Mouse (Mus musculus) E14TG2a.4 (cell line): ENCODE measurements around the gene Vamp5.
A peak's percentile ranks its signal among the peaks of the same experiment; 100 is the strongest.

Source experiments
- H3K27me3 ChIP-seq: 2 replicates; pipeline ENCODE4 v1.6.1; 2014; ENCODE audit warnings: low read length, control low read depth; ENCODE audit not compliant: insufficient read depth
- H3K36me3 ChIP-seq: 2 replicates; pipeline ENCODE4 v1.6.1; 2014; ENCODE audit warnings: low read length, control low read depth; ENCODE audit not compliant: insufficient read depth
- H3K4me1 ChIP-seq: replicated peaks from 2 replicates; pipeline ENCODE4 v1.6.1; 2014; ENCODE audit warnings: low read depth, low read length, control low read depth
- H3K4me3 ChIP-seq: replicated peaks from 2 replicates; pipeline ENCODE4 v1.5.1; 2014; ENCODE audit warnings: mild to moderate bottlenecking, low read length
- H3K9me3 ChIP-seq: 2 replicates; pipeline ENCODE4 v1.6.1; 2014; ENCODE audit warnings: low read length, control low read depth
- CTCF ChIP-seq: conservative IDR thresholded peaks from 2 replicates; pipeline ENCODE4 v1.5.1; 2014; ENCODE audit warnings: low read length
- NANOG ChIP-seq: IDR thresholded peaks from 2 replicates; pipeline ENCODE4 v1.6.1; 2014; ENCODE audit warnings: borderline replicate concordance, low read length, mixed read lengths
- POU5F1 ChIP-seq: IDR thresholded peaks from 2 replicates; pipeline ENCODE4 v1.6.1; 2014; ENCODE audit warnings: low read length, borderline replicate concordance

Vamp5 gene

DNA sequence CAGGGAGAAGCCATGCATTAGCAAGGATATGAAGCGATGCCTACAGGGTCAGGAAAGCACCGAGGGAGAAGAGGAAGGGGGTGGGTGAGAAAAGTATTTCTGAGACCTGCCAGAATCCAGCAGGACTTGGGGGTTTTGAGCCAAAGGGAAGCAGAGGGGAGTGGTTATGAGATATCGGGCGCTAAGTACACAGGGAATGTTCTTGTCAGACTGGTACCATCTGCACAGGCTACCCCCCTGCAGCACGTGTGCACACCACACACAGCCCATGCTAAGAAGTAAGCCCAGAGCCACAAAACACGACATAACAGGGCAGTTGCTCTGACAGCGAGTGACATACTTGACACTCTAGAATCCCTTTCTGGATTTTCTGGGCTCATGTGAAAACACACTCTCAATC lies 6.1 kb downstream of the Vamp5 start:
- Histone ChIP-seq H3K4me1 (peaks cover 18% of the 10 kb centered on the region), H3K36me3 (no peaks in the 10 kb centered on the region), H3K27me3 (peaks cover 32% of the 10 kb centered on the region), H3K4me3 (no peak overlapping the region), H3K9me3 (no peaks in the 10 kb centered on the region)
- no peak for TF ChIP-seq POU5F1
- TF ChIP-seq CTCF, result no peak
- TF ChIP-seq NANOG, result no peak

DNA sequence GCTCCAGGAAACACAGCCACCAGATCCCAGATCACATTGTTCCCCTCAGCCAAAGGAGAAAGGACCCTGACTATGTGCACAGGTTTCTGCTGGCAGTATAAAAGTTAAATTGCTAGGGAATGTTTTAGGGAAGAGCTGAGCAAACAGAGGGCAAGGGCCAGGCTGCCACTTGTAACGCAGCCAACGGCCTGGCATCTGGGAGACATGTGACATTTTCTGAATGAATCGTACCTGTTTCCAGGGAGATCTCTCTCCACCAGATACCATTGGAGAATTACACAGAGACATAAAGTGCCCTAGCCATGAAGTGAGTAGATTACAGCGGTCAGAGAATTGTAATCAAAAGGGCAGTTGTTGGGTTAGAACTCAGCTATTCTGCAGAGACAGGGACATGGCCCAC lies 7.1 kb downstream of the Vamp5 start:
- peaks cover 22% of the 10 kb centered on the region for H3K27me3 ChIP-seq
- TF ChIP-seq POU5F1 (no peak), CTCF (no peak), NANOG (no peak)
- no peaks in the 10 kb centered on the region for H3K36me3 ChIP-seq
- no peaks in the 10 kb centered on the region for H3K9me3 ChIP-seq
- no peak overlapping the region for H3K4me3 ChIP-seq
- H3K4me1 ChIP-seq, result peaks cover 18% of the 10 kb centered on the region

DNA sequence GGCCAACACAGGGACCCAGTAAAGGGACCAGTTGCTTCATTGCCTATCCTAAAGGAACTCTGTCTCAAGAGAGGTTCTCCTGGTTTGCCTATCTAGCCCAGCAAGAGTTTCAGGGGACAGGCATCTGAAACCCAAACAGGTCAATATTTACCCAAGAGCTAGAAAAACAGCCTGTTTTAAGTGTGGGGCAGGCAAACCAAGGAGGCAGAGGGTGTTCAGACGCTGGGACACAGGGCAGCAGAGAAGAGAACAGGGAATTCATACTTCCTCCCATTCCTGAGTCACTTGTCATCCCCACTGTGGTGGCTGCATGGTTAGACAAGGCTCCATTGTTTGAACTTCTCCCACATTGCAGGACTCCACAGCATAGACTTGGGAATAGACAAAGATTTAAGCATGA lies 8.7 kb downstream of the Vamp5 start:
- H3K36me3 ChIP-seq, result no peaks in the 10 kb centered on the region
- H3K9me3 ChIP-seq, result no peaks in the 10 kb centered on the region
- no peak overlapping the region for H3K4me3 ChIP-seq
- H3K4me1 ChIP-seq, result peaks cover 18% of the 10 kb centered on the region
- TF ChIP-seq NANOG (no peak), CTCF (no peak), POU5F1 (no peak)
- peaks cover 16% of the 10 kb centered on the region for H3K27me3 ChIP-seq

DNA sequence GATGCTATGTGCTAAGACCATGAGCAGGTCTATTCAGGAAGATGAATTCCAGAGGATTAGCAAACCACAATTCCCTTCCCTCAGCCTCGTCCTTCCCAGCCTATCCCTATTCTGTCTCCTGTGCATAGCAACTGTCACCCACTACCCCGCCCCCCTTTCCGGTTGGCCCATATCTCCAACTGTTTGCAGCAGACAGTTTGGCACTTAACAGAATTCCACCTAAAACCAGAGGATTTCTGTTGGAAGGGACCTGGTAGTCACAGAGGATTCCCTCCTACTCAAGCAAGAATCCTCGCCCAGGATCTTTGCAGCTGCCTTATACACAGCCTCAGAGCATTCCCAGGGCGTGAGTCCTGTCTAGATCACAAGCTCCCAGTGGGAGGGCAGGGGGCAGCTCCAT lies 9.1 kb downstream of the Vamp5 start:
- Histone ChIP-seq H3K27me3 (peaks cover 14% of the 10 kb centered on the region), H3K4me3 (no peak overlapping the region), H3K36me3 (no peaks in the 10 kb centered on the region), H3K9me3 (no peaks in the 10 kb centered on the region), H3K4me1 (peaks cover 18% of the 10 kb centered on the region)
- no peak for TF ChIP-seq NANOG
- no peak for TF ChIP-seq POU5F1
- no peak for TF ChIP-seq CTCF

DNA sequence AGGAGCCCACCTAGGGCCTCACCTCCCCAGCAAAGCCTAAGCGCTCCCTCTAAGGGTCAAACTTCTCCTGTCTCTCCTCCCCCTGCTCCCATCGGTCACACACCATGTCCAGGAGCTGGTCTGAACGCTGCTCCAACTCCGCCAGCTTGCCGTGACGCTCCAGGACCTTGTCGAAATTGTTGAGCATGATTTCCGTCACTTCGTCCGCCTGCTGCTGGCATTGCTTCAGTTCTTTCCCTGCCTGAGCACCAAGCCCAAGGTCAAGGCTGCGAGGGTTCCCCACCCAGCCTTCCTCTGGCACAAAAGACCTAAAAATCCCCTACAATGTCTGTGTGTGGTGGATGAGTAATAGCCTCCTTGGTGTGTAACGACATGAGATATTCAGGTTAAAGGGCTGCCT lies 10.2 kb downstream of the Vamp5 start:
- H3K9me3 ChIP-seq, result no peaks in the 10 kb centered on the region
- H3K4me3 ChIP-seq, result peak overlapping the region; percentile 45; the same call in 1 of the 2 replicates
- peaks cover 14% of the 10 kb centered on the region for H3K27me3 ChIP-seq
- H3K4me1 ChIP-seq, result peaks cover 21% of the 10 kb centered on the region
- TF ChIP-seq NANOG (no peak), POU5F1 (no peak), CTCF (no peak)
- no peaks in the 10 kb centered on the region for H3K36me3 ChIP-seq

DNA sequence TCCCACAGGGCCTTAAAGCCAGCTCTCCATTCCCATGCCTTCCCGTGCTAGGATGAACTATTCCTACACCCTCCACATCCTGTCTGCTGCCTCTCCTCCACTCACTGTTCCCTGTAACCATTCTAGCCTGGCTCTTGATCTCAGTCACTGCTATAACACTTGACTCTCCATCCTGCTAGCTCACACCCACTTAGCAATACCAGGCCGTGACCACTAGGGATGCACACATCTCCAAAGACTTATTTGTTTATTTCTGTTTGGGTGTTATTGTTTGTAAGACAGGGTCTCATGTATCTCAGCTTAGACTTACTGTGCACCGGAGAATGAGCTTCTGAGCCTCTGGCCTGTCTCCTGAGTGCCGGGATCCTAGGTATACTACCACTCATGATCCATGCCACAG lies 10.7 kb downstream of the Vamp5 start:
- Histone ChIP-seq H3K36me3 (no peaks in the 10 kb centered on the region), H3K4me1 (peaks cover 21% of the 10 kb centered on the region), H3K9me3 (no peaks in the 10 kb centered on the region), H3K4me3 (peak overlapping the region; percentile 45; the same call in 1 of the 2 replicates), H3K27me3 (peaks cover 14% of the 10 kb centered on the region)
- TF ChIP-seq POU5F1 (no peak), CTCF (peak; percentile 50), NANOG (no peak)

DNA sequence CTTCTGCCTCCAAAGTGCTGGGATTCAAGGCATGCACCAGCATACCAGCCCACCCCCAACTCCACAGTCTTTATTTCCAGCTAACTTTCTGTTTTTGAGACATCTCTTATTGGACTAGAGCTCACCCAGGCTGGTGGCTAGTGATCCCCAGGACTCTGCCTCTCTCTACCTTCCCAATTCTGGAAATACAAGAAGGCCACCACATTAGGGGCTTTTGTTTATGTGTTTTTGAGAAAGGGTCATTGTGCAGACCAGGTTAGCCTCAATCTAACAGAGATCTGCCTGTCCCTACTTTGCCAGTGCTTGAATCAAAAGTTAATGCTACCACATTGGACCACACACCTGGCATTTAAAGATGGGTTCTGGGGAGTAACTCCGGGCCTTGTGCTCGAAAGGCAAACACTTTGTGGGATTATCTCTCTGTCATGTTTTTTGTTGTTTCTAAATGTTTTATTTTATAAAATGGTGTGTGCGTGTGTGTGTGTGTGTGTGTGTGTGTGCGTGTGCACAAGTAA lies 12.8 kb downstream of the Vamp5 start:
- H3K27me3 ChIP-seq, result peaks cover 14% of the 10 kb centered on the region
- no peaks in the 10 kb centered on the region for H3K9me3 ChIP-seq
- H3K36me3 ChIP-seq, result no peaks in the 10 kb centered on the region
- TF ChIP-seq POU5F1 (no peak), NANOG (no peak), CTCF (no peak)
- H3K4me1 ChIP-seq, result peaks cover 30% of the 10 kb centered on the region
- H3K4me3 ChIP-seq, result no peak overlapping the region

DNA sequence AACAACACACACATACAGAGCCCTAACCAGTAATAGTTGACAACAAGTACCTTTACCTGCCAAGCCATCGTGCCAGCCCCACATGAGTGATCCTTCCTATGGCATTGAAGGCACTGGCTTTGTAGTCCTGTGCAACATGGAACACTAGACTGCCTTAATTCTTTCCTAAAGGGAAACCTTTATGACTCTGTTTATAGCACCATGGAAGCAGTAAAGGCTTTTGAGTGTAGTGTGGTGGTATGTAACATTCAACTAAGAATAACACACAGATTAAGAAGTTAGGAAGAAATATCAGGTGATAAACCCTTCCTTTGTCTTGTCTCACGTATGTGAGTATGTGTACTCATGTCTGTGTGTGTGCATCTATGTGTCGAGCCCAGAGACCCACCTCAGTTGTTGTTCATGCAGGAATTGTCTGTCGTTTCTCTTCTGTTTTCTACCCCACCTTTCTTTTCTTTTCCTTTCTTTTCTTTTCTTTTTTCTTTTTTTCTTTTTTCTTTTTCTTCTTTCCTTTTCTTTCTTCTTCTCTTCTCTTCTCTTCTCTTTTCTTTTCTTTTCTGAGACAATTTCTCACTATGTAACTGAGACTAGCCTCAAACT lies 13.3 kb downstream of the Vamp5 start, which contains the start of gene Rnf181:
Gene Rnf181 (minus strand): TSS at position 113 of the 600 bp plus-strand sequence.
- H3K4me1 ChIP-seq, result peaks cover 30% of the 10 kb centered on the region
- no peaks in the 10 kb centered on the region for H3K36me3 ChIP-seq
- H3K27me3 ChIP-seq, result peaks cover 14% of the 10 kb centered on the region
- H3K9me3 ChIP-seq, result no peaks in the 10 kb centered on the region
- H3K4me3 ChIP-seq, result no peak within 1 kb of the TSS
- TF ChIP-seq POU5F1 (no peak), NANOG (no peak), CTCF (no peak)
